Mouse (Mus musculus): Measurements from ENCODE around the gene Il31. TPM values are rescaled to one million over a fixed set of nuclear protein-coding genes. Genes with fewer than 3 reads are reported as not detected.

Gene Il31
- polyA plus RNA-seq, 1 experiment from 2014 or later: not detected

GRCm38 (mm10) chr5:123508921-123509320 lies 19.6 kb upstream of the Il31 start:
- Histone ChIP-seq H3K4me3 (ENCODE audit: control insufficient read depth in 1 of 2, insufficient read depth in 1 of 2, low read depth in 1 of 2, low read length in 2 of 2) (peak overlapping the region; percentile 52 to 62), H3K4me2 (ENCODE audit: low read length) (peak overlapping the region; percentile 76), H3K9me3 (ENCODE audit: control insufficient read depth, low read length) (no peaks in the 10 kb centered on the region), H3K9ac (ENCODE audit: low read length) (peak overlapping the region; percentile 51), H3K27ac (replicated peaks in 1 of 2; ENCODE audit: control insufficient read depth in 1 of 2, insufficient read depth in 1 of 2, low read depth in 2 of 2, low read length in 2 of 2) (no peak overlapping the region), H3K27me3 (ENCODE audit: control insufficient read depth, insufficient read depth, low read length) (peaks cover 24% of the 10 kb centered on the region), H3K4me1 (ENCODE audit: control insufficient read depth in 2 of 2, insufficient read depth in 2 of 2, low read length in 2 of 2) (no peaks in the 10 kb centered on the region; a peak in 1 of 4 replicates), H3K36me3 (ENCODE audit: control insufficient read depth, insufficient read depth, low read length) (peaks cover 20% of the 10 kb centered on the region; the same call in 1 of the 2 replicates)
- ATAC-seq (ENCODE audit: insufficient number of reproducible peaks, insufficient read depth, low FRiP score, low read depth): no peak
- 4% methylated on average over 12 of the region's 12 CpGs for WGBS

- H3K4me2 ChIP-seq (ENCODE audit: low read length): peak overlapping the region; percentile 76
- no peaks in the 10 kb centered on the region for H3K9me3 ChIP-seq (ENCODE audit: control insufficient read depth, low read length)
- WGBS: under 1% methylated on average over 53 of the region's 59 CpGs
- peaks cover 20% of the 10 kb centered on the region; the same call in 1 of the 2 replicates for H3K36me3 ChIP-seq (ENCODE audit: control insufficient read depth, insufficient read depth, low read length)
- no peak overlapping the region for H3K27ac ChIP-seq (replicated peaks in 1 of 2; ENCODE audit: control insufficient read depth in 1 of 2, insufficient read depth in 1 of 2, low read depth in 2 of 2, low read length in 2 of 2)
- H3K4me1 ChIP-seq (ENCODE audit: control insufficient read depth in 2 of 2, insufficient read depth in 2 of 2, low read length in 2 of 2): no peaks in the 10 kb centered on the region; a peak in 1 of 4 replicates
- H3K9ac ChIP-seq (ENCODE audit: low read length): peak overlapping the region; percentile 51
- peak; percentile 75 for ATAC-seq (ENCODE audit: insufficient number of reproducible peaks, insufficient read depth, low FRiP score, low read depth)
- peak overlapping the region; percentile 52 to 62 for H3K4me3 ChIP-seq (ENCODE audit: control insufficient read depth in 1 of 2, insufficient read depth in 1 of 2, low read depth in 1 of 2, low read length in 2 of 2)
- peaks cover 28% of the 10 kb centered on the region for H3K27me3 ChIP-seq (ENCODE audit: control insufficient read depth, insufficient read depth, low read length)
Observed at GRCm38 (mm10) chr5:123507936-123508723, 18.8 kb upstream of the Il31 start.

GRCm38 (mm10) chr5:123501973-123502372 lies 12.7 kb upstream of the Il31 start:
- Histone ChIP-seq H3K4me1 (ENCODE audit: control insufficient read depth in 2 of 2, insufficient read depth in 2 of 2, low read length in 2 of 2) (peaks cover 11 to 12% of the 10 kb centered on the region in 2 experiments), H3K27ac (replicated peaks in 1 of 2; ENCODE audit: control insufficient read depth in 1 of 2, insufficient read depth in 1 of 2, low read depth in 2 of 2, low read length in 2 of 2) (no peak overlapping the region), H3K4me2 (ENCODE audit: low read length) (no peak overlapping the region), H3K36me3 (ENCODE audit: control insufficient read depth, insufficient read depth, low read length) (no peaks in the 10 kb centered on the region), H3K4me3 (ENCODE audit: control insufficient read depth in 1 of 2, insufficient read depth in 1 of 2, low read depth in 1 of 2, low read length in 2 of 2) (no peak overlapping the region), H3K27me3 (ENCODE audit: control insufficient read depth, insufficient read depth, low read length) (peaks cover 25% of the 10 kb centered on the region; the same call in 1 of the 2 replicates), H3K9me3 (ENCODE audit: control insufficient read depth, low read length) (no peaks in the 10 kb centered on the region), H3K9ac (ENCODE audit: low read length) (no peak overlapping the region)
- 31% methylated on average over 4 of the region's 4 CpGs for WGBS
- no peak for ATAC-seq (ENCODE audit: insufficient number of reproducible peaks, insufficient read depth, low FRiP score, low read depth)

- Histone ChIP-seq H3K27ac (replicated peaks in 1 of 2; ENCODE audit: control insufficient read depth in 1 of 2, insufficient read depth in 1 of 2, low read depth in 2 of 2, low read length in 2 of 2) (no peak overlapping the region), H3K9me3 (ENCODE audit: control insufficient read depth, low read length) (no peaks in the 10 kb centered on the region), H3K4me2 (ENCODE audit: low read length) (no peak overlapping the region), H3K4me1 (ENCODE audit: control insufficient read depth in 2 of 2, insufficient read depth in 2 of 2, low read length in 2 of 2) (peaks cover 11 to 12% of the 10 kb centered on the region in 2 experiments), H3K9ac (ENCODE audit: low read length) (no peak overlapping the region), H3K36me3 (ENCODE audit: control insufficient read depth, insufficient read depth, low read length) (no peaks in the 10 kb centered on the region), H3K4me3 (ENCODE audit: control insufficient read depth in 1 of 2, insufficient read depth in 1 of 2, low read depth in 1 of 2, low read length in 2 of 2) (no peak overlapping the region), H3K27me3 (ENCODE audit: control insufficient read depth, insufficient read depth, low read length) (peaks cover 13% of the 10 kb centered on the region; the same call in 1 of the 2 replicates)
- 38% methylated on average over 4 of the region's 4 CpGs for WGBS
- no peak for ATAC-seq (ENCODE audit: insufficient number of reproducible peaks, insufficient read depth, low FRiP score, low read depth)
Observed at GRCm38 (mm10) chr5:123499717-123500116, 10.4 kb upstream of the Il31 start.

GRCm38 (mm10) chr5:123489935-123490334 lies 646 bp upstream of the Il31 start:
- Histone ChIP-seq H3K27ac (replicated peaks in 1 of 2; ENCODE audit: control insufficient read depth in 1 of 2, insufficient read depth in 1 of 2, low read depth in 2 of 2, low read length in 2 of 2) (no peak overlapping the region), H3K4me2 (ENCODE audit: low read length) (no peak overlapping the region; the same call in 1 of the 2 replicates), H3K4me3 (ENCODE audit: control insufficient read depth in 1 of 2, insufficient read depth in 1 of 2, low read depth in 1 of 2, low read length in 2 of 2) (no peak overlapping the region), H3K4me1 (ENCODE audit: control insufficient read depth in 2 of 2, insufficient read depth in 2 of 2, low read length in 2 of 2) (peaks cover 3 to 10% of the 10 kb centered on the region in 2 experiments), H3K27me3 (ENCODE audit: control insufficient read depth, insufficient read depth, low read length) (no peaks in the 10 kb centered on the region), H3K9me3 (ENCODE audit: control insufficient read depth, low read length) (no peaks in the 10 kb centered on the region), H3K36me3 (ENCODE audit: control insufficient read depth, insufficient read depth, low read length) (no peaks in the 10 kb centered on the region), H3K9ac (ENCODE audit: low read length) (no peak overlapping the region)
- no peak for ATAC-seq (ENCODE audit: insufficient number of reproducible peaks, insufficient read depth, low FRiP score, low read depth)
- WGBS: 60% methylated on average over 9 of the region's 9 CpGs

GRCm38 (mm10) chr5:123487659-123488395 lies 1.5 kb downstream of the Il31 start:
- H3K27me3 ChIP-seq (ENCODE audit: control insufficient read depth, insufficient read depth, low read length): no peaks in the 10 kb centered on the region
- no peak for ATAC-seq (ENCODE audit: insufficient number of reproducible peaks, insufficient read depth, low FRiP score, low read depth)
- no peak overlapping the region for H3K9ac ChIP-seq (ENCODE audit: low read length)

GRCm38 (mm10) chr5:123473817-123474216 lies 15.5 kb downstream of the Il31 start:
- WGBS: 84% methylated on average over 5 of the region's 5 CpGs
- Histone ChIP-seq H3K4me2 (ENCODE audit: low read length) (no peak overlapping the region), H3K9me3 (ENCODE audit: control insufficient read depth, low read length) (no peaks in the 10 kb centered on the region), H3K27me3 (ENCODE audit: control insufficient read depth, insufficient read depth, low read length) (no peaks in the 10 kb centered on the region), H3K4me1 (ENCODE audit: control insufficient read depth in 2 of 2, insufficient read depth in 2 of 2, low read length in 2 of 2) (peaks cover 9 to 16% of the 10 kb centered on the region in 2 experiments; a peak in 3 of 4 replicates), H3K36me3 (ENCODE audit: control insufficient read depth, insufficient read depth, low read length) (no peaks in the 10 kb centered on the region), H3K4me3 (ENCODE audit: control insufficient read depth in 1 of 2, insufficient read depth in 1 of 2, low read depth in 1 of 2, low read length in 2 of 2) (no peak overlapping the region), H3K9ac (ENCODE audit: low read length) (no peak overlapping the region), H3K27ac (replicated peaks in 1 of 2; ENCODE audit: control insufficient read depth in 1 of 2, insufficient read depth in 1 of 2, low read depth in 2 of 2, low read length in 2 of 2) (no peak overlapping the region)
- no peak for ATAC-seq (ENCODE audit: insufficient number of reproducible peaks, insufficient read depth, low FRiP score, low read depth)

More at GRCm38 (mm10) chr5:123487659-123488395, 1.5 kb downstream of the Il31 start:
- no peak overlapping the region for H3K4me3 ChIP-seq (ENCODE audit: control insufficient read depth in 1 of 2, insufficient read depth in 1 of 2, low read depth in 1 of 2, low read length in 2 of 2)
- peaks cover 3 to 10% of the 10 kb centered on the region in 2 experiments for H3K4me1 ChIP-seq (ENCODE audit: control insufficient read depth in 2 of 2, insufficient read depth in 2 of 2, low read length in 2 of 2)
- no peak overlapping the region for H3K27ac ChIP-seq (replicated peaks in 1 of 2; ENCODE audit: control insufficient read depth in 1 of 2, insufficient read depth in 1 of 2, low read depth in 2 of 2, low read length in 2 of 2)
- no peaks in the 10 kb centered on the region for H3K9me3 ChIP-seq (ENCODE audit: control insufficient read depth, low read length)
- no peaks in the 10 kb centered on the region for H3K36me3 ChIP-seq (ENCODE audit: control insufficient read depth, insufficient read depth, low read length)
- no peak overlapping the region for H3K4me2 ChIP-seq (ENCODE audit: low read length)
- WGBS: 70% methylated on average over 11 of the region's 11 CpGs

Data from heart, embryonic 14.5 days (tissue).